Mouse (Mus musculus): Measurements from ENCODE around the gene Lrch1.

DNA sequence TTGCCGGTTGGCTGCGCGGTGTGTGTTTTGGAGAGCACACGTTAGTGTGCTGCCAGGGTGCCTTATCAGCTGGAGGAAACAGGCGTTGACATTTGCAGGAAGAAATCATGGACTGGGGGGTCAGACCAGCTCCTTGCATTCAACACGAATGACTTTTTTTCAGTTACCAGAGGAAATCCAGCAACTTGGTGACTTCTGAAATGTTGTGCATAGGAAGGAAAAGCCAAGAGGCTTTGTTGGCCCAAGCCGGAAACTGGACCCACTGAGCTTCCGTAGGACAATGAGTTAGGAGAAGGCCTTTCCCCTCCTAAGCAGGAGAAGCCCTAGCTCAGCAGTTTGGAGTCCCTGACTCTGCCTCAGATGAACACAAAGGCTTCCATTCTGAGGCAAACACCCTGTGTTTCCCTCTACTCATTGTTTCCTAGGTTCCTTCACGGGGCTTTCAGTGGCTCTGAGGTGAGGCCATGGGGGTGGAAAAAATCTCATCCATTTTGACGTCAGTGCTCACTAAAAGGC lies 26.5 kb upstream of the Lrch1 start:
- no peak for TF ChIP-seq CTCF (IDR thresholded peaks at IDR 0.05; ENCODE audit: extremely low read depth, insufficient read depth, low read length)
- TF ChIP-seq POLR2A (IDR thresholded peaks at IDR 0.05; ENCODE audit: extremely low read depth, insufficient read depth, low read length): no peak
